Mouse (Mus musculus) liver, embryonic 14.5 days (tissue): Measurements from ENCODE around the gene Fat3. TPM values are rescaled to one million over a fixed set of nuclear protein-coding genes. Genes with fewer than 3 reads are reported as not detected.

Experiments used
- ATAC-seq: fragments of 200-750 bp; cut with Nextera tagmentation; 2 replicates; pipeline ENCODE4 v1.8.0; 2017; ENCODE audit warnings: moderate number of reproducible peaks, mild to moderate bottlenecking, moderate library complexity; ENCODE audit not compliant: insufficient read depth
- DNase-seq, 3 experiments: peaks; one replicate each; pipeline ENCODE4 v3.0.0-alpha.2; 2012 to 2013; ENCODE audit warnings: low read depth in 3 of 3, low spot score in 3 of 3
- H3K27ac ChIP-seq: fragments of 300-500 bp; sonication (generic); 2 replicates; pipeline ENCODE4 v1.5.1; 2014; ENCODE audit warnings: moderate library complexity, mild to moderate bottlenecking, control low read depth, inconsistent platforms
- H3K27me3 ChIP-seq: fragments of 300-500 bp; sonication (generic); 2 replicates; pipeline ENCODE4 v1.6.1; 2014; ENCODE audit warnings: mild to moderate bottlenecking, low read length, moderate library complexity; ENCODE audit not compliant: control insufficient read depth, insufficient read depth
- H3K36me3 ChIP-seq: fragments of 300-500 bp; sonication (generic); replicated peaks from 2 replicates; pipeline ENCODE4 v1.6.1; 2014; ENCODE audit warnings: low read depth; ENCODE audit not compliant: control insufficient read depth, insufficient read depth
- H3K4me1 ChIP-seq, 2 experiments: fragments of 200-500 bp in 1 of 2; fragments of 300-500 bp in 1 of 2; sonication (generic) in 1 of 2; replicated peaks; 2 replicates each; pipeline ENCODE4 v1.6.1; 2012 to 2014; ENCODE audit warnings: antibody characterized with exemption in 1 of 2, inconsistent platforms in 1 of 2, low read length in 1 of 2; ENCODE audit not compliant: control insufficient read depth in 2 of 2, insufficient read depth in 2 of 2
- H3K4me2 ChIP-seq: fragments of 300-500 bp; sonication (generic); 2 replicates; pipeline ENCODE4 v1.6.1; 2014; ENCODE audit warnings: low read depth, mild to moderate bottlenecking, control low read depth, moderate library complexity
- H3K4me3 ChIP-seq, 2 experiments: fragments of 200-500 bp in 1 of 2; fragments of 300-500 bp in 1 of 2; sonication (generic) in 1 of 2; 2 replicates each; pipeline ENCODE4 v1.5.1; 2012 to 2014; ENCODE audit warnings: low read depth in 2 of 2, low read length in 2 of 2, mild to moderate bottlenecking in 2 of 2, control low read depth in 1 of 2, inconsistent platforms in 1 of 2, moderate library complexity in 1 of 2; ENCODE audit not compliant: insufficient read depth in 1 of 2
- H3K9ac ChIP-seq: fragments of 300-500 bp; sonication (generic); replicated peaks from 2 replicates; pipeline ENCODE4 v1.6.1; 2014; ENCODE audit warnings: mild to moderate bottlenecking, control low read depth, moderate library complexity
- H3K9me3 ChIP-seq: fragments of 300-500 bp; sonication (generic); 2 replicates; pipeline ENCODE4 v1.6.1; 2016; ENCODE audit warnings: low read length, mixed read lengths; ENCODE audit not compliant: control insufficient read depth
- CTCF ChIP-seq: IDR thresholded peaks from 2 replicates; pipeline ENCODE4 v1.5.1; 2016; ENCODE audit warnings: antibody characterized with exemption, low read depth, control low read depth
- EP300 ChIP-seq: IDR thresholded peaks from 2 replicates; pipeline ENCODE4 v1.6.1; 2016; ENCODE audit warnings: antibody characterized with exemption, low read depth
- WGBS: fragments of 180-500 bp; shearing (Covaris S2); extraction: QIAGEN DNeasy Blood & Tissue Kit; methylation state at CpG from one replicate; pipeline ENCODE4 v1.1.7; 2014; ENCODE audit not compliant: insufficient replicate concordance; 5-methylcytosine and 5-hydroxymethylcytosine counted together
- polyA plus RNA-seq, 2 experiments: library from polyadenylated mRNA; depleted of rRNA in 1 of 2; stranded (reverse) in 1 of 2; unstranded in 1 of 2; fragments of >200 nt; fragmentation: Nextera tagmentation in 1 of 2; extraction: Ambion mirVana in 1 of 2; gene quantifications; 2 replicates each; pipeline versions ENCODE4 v1.2.1 to v1.2.3; 2012 to 2014

Fat3 gene
- polyA plus RNA-seq, 2 experiments = 0.06 TPM; not detected in 1

DNA sequence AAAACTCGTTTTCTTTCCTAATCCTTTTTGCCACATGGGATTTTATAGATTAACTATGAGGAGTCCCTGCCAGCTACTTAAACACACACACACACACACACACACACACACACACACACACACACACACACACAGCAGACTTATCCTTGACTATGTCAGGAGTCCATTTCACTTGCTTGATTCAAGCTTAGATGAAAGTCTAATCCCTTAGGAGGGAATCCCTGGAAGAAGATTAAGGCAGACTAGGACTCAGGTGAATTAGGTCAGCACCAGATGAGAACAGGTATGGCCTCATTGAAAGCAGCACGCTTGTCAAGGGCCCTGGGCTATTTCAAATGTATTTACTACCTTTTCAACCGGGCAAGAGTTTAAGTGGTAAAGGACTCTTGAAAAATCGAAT lies 553.0 kb downstream of the Fat3 start:
- H3K4me2 ChIP-seq = no peak overlapping the region
- no peaks in the 10 kb centered on the region for H3K36me3 ChIP-seq
- DNase-seq (no peak), ATAC-seq (no peak)
- 51% methylated on average over 4 of the region's 4 CpGs for WGBS
- H3K4me3 ChIP-seq = no peak overlapping the region
- H3K27me3 ChIP-seq = no peaks in the 10 kb centered on the region
- TF ChIP-seq CTCF (no peak), EP300 (no peak)
- no peak overlapping the region for H3K27ac ChIP-seq
- no peaks in the 10 kb centered on the region for H3K9me3 ChIP-seq
- no peak overlapping the region for H3K9ac ChIP-seq
- H3K4me1 ChIP-seq = peaks cover 0 to 1% of the 10 kb centered on the region in 2 experiments; a peak in 1 of 4 replicates

GRCm38 (mm10) chr9:15944182-15944581 lies 556.9 kb downstream of the Fat3 start:
- Histone ChIP-seq H3K4me3 (no peak overlapping the region), H3K4me1 (peaks cover 0 to 13% of the 10 kb centered on the region in 2 experiments; a peak in 3 of 4 replicates), H3K36me3 (no peaks in the 10 kb centered on the region), H3K9me3 (no peaks in the 10 kb centered on the region), H3K9ac (no peak overlapping the region), H3K27ac (no peak overlapping the region), H3K4me2 (no peak overlapping the region), H3K27me3 (no peaks in the 10 kb centered on the region)
- ATAC-seq = no peak
- no peak for DNase-seq
- 70% methylated on average over 3 of the region's 3 CpGs for WGBS
- TF ChIP-seq EP300 (no peak), CTCF (no peak)

DNA sequence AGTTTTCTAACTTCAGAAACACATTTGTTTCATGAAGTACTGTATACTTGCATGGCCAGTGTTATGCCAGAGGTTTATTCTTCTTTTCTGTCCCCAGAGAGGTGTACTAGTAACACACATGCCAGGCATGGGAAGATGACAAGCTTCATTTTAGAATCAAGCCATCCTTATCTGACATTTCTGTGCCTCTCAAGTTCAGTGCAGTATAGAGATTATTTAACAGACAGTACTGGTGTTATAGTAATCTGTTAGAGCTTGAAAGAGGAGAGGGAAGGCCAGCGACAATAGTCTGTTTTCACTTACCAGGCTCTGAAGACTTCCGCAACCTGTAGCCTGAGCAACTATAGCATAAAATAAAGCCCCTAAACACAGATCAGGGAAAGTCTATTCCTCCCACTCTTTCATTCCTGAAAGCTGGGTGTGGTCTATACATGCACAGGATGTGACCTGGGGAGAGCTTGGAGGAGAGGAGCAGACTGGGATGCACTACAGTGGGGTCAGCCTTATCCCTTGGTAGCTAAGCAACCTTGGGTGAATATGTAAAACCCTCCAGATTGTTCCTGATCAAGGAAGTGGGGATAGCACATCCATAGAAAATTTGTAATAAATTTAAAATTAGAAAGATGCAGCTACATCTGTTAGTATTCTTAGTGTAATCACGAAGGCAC lies 557.5 kb downstream of the Fat3 start:
- 42% methylated on average over 3 of the region's 3 CpGs for WGBS
- no peak overlapping the region for H3K4me2 ChIP-seq
- peak; percentile 32; the same call in 1 of the 2 replicates for ATAC-seq
- H3K36me3 ChIP-seq = no peaks in the 10 kb centered on the region
- no peak for DNase-seq
- TF ChIP-seq EP300 (peak; percentile 33; the same call in 1 of the 2 replicates), CTCF (no peak)
- no peaks in the 10 kb centered on the region for H3K9me3 ChIP-seq
- no peaks in the 10 kb centered on the region for H3K27me3 ChIP-seq
- peaks cover 0 to 13% of the 10 kb centered on the region in 2 experiments; a peak in 3 of 4 replicates for H3K4me1 ChIP-seq
- H3K9ac ChIP-seq = no peak overlapping the region
- no peak overlapping the region for H3K27ac ChIP-seq
- no peak overlapping the region for H3K4me3 ChIP-seq

DNA sequence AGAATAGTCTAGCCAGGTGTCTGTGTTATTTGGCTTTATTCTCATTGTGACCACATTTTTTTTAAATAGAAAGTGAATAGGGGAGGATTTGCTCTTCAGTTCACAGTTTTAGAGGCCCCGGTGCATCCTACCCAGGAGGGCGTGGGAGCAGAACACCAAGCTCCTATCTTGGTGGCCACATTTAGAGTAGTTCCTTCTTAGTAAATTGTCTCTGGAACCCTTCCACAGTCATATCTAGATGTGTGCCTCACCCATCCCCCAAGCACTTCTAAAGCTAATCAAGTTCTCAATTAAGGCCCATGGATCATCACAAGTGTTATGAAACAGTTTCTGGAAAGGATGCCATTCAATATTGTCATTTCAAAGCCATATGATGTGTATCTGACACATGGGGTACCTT lies 559.3 kb downstream of the Fat3 start:
- Histone ChIP-seq H3K4me2 (peak overlapping the region; percentile 24), H3K4me1 (peaks cover 0 to 13% of the 10 kb centered on the region in 2 experiments; a peak in 3 of 4 replicates), H3K4me3 (no peak overlapping the region), H3K27me3 (no peaks in the 10 kb centered on the region), H3K36me3 (no peaks in the 10 kb centered on the region), H3K27ac (no peak overlapping the region), H3K9ac (no peak overlapping the region), H3K9me3 (no peaks in the 10 kb centered on the region)
- WGBS = 22% methylated on average over 2 of the region's 2 CpGs
- TF ChIP-seq EP300 = peak; percentile 41; the same call in 1 of the 2 replicates
- TF ChIP-seq CTCF = no peak
- ATAC-seq (peak; percentile 86), DNase-seq (peak; percentile 16 to 25 (median 20))

- Histone ChIP-seq H3K9ac (no peak overlapping the region), H3K27ac (no peak overlapping the region), H3K36me3 (no peaks in the 10 kb centered on the region), H3K4me2 (no peak overlapping the region; the same call in 1 of the 2 replicates), H3K4me3 (no peak overlapping the region), H3K4me1 (peaks cover 0 to 13% of the 10 kb centered on the region in 2 experiments; a peak in 3 of 4 replicates), H3K9me3 (no peaks in the 10 kb centered on the region), H3K27me3 (no peaks in the 10 kb centered on the region)
- WGBS = 29% methylated on average over 7 of the region's 7 CpGs
- no peak for DNase-seq
- TF ChIP-seq EP300 (no peak), CTCF (no peak)
- ATAC-seq = no peak
Measured at GRCm38 (mm10) chr9:15940933-15941673, 560.0 kb downstream of the Fat3 start.
